Mouse (Mus musculus) lung, postnatal 4 days (tissue): Measurements from ENCODE around the gene Dcun1d4.
"Not testable (repeated sequence)": the region's sequence is repeated elsewhere in the genome, so short reads cannot be mapped to it uniquely, and the experiment has no call there.

Experiments
- DNase-seq, 2 experiments: peaks; one replicate each; pipeline ENCODE4 v3.0.0; 2021

Gene Dcun1d4

DNA sequence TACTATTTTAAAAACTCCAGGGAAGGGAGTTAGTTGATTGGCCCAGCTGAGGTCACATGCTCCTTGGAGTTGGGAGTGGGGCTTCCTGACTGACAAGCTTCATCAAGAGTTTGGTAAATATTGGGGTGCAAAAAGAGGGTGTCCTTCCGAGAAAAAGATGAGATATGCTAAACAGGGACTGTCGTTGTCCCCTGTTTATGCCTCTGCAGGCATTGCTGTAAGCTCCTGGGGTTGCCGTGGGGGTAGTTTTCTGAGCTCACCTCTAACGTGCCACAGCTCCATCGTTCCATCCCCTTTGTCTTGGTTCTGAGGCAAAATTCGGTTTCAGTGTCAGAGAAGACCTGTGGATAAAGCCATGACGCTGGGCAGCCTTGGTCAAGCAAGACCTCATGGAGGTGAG is at the start of gene Dcun1d4:
Gene Dcun1d4 (plus strand): TSS at position 301 of the 400 bp plus-strand sequence.
- DNase-seq = no peak

DNA sequence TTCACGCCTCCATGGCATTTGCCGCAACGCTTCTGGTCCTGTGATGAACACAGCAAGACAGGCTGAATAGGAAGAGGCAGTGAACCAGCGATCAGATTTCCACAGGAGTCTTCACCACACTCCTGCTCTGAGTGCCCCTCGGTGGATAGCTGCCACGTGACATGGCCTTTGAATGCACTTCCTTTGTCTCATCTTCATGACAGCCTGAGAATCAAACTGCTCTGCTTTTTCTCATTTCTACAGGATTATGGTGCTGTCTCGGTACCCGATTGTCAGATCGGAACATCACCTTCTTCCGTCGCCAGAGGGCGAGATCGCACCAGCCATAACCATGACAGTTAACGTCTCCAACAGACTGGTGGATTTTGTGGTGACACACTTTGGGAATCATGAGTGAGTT is 49.2 kb upstream of the Dcun1d4 start:
- peak; percentile 71 to 79 for DNase-seq

DNA sequence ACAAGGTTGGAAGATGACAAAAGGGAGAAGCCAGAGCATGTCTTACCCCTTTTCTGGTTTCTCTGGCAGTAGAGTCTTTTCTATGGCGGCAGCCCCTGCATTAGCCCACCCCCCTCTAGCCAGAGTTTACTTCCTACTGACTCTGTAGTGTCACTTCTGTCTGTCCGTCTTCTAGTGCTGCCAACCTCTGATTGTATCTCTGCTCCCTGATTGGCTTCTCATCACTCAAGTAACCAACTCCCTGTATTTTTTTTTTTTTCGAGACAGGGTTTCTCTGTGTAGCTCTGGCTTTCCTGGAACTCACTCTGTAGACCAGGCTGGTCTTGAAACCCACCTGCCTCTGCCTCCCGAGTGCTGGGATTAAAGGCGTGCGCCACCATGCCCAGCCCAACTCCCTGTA is 48.0 kb upstream of the Dcun1d4 start:
- DNase-seq = no peak

DNA sequence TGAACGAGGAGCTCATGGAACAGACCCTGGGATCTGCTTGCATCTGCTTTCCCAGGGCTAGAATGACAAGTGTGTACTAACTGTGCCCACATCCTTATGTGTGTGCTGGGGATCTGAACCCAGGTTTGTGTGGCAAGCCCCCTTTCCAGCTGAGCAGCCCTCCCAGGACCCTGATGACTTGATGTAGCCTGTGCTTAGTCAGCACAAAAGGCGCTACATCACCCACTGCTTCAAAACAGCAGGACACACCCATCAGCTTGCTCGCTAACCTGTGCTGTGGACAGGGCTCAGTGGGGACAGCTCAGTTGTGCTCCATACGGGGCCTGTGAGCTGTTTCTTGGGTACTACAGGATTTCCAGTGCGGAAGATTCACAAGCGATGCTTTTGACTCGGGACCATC is 46.0 kb upstream of the Dcun1d4 start:
- DNase-seq = no peak

DNA sequence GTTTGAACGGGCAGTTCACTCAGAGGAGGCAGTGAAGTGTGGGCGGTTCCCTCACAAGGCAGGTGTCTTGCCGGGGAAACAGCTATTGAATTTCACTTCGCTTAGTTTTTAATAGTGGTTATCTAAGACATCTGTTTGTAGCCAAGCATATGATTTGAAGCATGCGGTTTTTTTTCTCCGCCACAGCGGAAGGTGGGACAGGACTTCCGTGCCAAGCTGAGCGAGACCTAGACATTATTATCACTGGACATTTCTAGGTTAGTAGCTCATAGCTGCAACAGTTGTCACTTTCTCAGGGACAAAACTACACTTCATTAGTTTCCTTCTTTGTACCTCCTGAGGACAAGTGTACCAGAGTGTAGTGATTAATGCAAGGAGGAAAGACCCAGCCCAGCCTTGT is 38.6 kb upstream of the Dcun1d4 start:
- no peak for DNase-seq

DNA sequence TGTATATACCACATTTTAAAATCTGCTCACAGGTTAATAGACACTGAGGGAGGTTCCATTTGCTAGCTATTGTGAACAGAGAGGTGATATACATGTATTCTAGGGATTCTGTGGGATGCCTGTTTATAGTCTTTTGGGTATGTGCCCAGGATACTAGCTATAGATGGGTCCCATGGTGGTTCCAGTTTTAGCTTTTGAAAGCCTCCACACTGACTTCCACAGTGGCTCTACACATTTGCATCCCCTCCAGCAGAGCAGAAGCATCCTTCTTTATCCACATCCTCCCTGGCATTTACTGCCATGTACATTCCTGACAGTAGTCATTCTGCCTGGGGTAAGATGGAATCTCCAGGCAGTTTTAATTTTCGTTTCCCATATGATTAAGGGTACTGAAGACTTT is 30.5 kb upstream of the Dcun1d4 start:
- DNase-seq = no peak

DNA sequence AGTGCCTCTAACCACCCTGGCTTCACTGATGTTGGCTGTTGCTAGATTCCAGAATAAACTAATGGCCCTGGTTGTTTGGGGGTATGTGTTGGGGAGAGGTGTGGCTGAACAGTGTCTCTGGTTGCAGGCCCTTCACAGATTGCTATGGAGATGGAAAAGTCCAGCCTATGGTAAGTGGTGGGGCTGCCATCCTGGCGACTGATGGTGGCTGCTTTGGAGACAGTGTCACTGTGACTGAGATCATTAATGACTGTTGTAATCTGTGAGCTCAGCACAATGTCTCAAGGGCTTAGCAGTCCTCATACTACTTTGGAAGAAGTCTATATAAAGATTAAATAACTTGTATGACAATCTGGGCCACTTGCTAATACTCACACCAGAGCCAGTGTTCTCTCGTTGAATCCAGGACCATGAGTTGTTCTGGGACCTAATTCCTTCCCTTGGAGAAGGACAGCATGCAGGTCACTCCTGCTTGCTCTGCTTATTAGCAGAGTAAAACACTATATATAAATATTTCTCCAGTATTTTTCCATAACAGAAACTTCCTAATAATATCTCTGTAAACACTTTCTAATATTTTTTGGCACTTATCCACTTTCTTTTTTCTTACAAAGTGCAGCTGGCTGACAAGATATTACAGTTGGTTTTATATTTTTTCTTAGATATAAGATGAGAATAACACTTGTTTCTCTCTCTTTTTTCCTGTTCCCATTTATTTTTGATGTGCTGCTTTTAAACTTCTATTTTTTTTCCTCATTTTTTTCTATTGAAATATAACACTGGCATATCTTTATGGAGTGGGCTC is 26.1 kb upstream of the Dcun1d4 start:
- peak in 1 of 2 experiments; percentile 34 for DNase-seq

DNA sequence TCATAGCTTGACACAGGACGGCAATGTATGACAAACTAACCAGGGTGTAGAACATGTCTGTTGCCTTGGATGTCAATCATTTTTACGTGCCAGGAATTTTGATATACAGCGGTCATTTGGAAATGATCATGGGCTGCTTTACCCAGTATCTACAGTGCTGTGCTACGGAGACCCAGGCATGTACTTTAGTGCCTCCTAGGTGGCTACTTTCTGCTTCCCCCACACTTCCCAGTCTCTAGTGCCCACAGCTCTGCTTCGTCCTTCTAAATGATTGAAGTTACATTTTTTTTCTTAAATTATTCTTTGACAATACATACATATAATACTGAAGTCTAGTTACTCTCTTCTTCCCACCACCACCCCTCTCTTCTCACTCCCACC is 25.5 kb upstream of the Dcun1d4 start:
- DNase-seq = no peak

DNA sequence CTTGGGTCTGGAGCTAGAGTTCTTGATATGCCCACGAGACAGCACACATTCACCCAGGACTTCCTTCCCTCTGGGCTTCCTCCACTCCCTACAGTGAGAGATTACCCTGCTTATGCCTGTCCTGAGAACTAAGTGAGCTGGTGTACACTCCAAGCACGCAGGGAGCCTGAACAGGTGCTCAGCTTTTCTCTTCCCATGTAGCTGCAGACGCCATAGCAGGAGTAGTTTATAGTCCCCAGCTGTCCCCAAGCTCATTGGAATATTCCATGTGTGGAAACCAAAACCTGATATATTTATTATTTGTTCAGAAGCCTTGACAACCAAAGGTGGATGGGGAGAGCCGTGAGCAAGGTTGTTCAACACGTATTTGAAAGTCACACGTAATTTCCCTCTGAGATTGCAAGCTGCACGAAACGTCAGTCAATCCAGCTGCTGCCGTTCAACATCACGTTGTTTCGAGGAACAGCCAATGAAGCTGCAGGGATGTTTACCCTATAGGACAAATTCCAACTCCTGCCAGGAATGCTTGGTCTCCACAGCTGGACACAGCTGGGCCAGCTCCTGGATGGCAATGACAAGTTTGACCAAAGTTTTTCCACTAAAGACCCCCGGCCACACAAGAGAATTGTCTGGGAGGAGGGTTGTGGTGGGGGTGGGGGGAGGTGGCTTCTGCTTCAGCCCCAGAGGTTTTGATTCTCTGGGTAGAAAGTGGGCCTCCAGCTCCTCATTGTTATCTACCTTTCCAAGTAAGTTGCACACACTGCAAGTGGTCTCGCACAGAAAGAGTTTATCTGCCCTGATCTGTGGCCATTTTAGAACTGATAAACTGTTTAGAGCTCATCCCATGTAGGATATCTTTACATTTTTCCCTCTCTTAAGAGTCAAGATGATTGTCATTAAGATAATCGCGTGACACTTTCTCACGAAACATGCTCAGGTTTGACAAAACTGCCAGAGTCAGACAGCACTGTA is 12.1 kb upstream of the Dcun1d4 start:
- peak; percentile 45 to 82 for DNase-seq

DNA sequence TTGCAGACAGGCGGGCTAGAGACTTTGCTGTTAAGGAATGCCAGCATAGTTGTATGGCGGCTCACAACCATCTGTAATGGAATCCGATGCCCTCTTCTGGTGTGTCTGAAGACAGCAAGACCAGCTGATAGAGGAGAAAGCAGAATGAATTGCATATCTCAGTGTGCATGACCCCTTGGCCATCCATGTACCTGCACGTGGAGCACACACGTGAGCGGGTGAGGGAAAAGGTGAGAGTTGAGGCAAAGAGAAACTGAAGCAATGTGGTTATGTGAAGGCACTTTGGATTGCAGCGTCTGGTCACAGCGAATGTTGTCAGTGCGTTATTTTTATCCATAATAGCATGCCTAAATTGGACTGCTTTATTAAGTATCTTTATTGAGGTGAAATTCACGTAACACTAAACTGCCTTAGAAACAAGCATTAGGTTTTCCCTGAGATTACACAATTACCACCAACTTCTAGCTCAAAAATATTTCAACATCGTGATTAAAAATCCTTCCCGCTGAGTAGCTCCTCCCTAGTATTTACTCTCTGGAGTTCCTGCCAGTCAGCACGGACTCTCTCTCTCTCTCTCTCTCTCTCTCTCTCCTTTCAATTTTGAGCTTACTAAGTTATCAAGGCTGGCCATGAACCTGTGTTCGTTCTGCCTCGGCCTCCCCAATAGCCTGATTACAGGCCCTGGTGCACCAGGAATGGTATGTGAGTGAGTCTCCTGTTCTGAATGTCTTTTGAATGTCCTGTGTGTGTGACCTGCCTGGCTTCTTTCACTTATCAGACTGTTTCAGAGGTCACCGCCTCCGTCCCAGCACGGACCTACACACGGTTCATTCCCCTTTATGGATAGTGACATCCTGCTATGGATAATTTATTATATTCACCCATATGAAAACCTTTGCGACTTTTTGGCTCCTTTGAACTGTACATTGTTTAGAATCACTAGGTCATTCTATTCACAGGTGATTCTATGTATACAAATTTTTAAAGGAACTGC is 6.1 kb upstream of the Dcun1d4 start:
- no peak for DNase-seq

DNA sequence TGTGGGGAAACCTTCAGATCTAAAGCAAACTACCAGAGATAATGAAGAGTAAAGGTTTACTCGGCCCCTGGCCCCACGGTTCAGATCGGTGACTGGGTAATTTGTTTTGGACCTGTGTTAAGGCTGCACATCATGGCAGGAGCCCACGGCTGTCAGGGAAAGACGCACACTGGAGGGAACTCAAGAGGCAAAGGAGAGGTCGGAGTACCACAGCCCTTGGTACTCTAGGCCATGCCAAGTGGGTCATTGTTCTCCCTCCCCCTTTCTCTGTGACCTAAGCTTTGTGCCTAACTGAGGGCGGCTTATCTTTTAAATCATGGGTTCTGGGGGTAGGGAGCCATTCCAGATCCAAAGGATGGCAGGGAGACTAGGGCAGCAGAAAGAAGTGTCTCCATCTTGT is 601 bp downstream of the Dcun1d4 start:
- no peak for DNase-seq

DNA sequence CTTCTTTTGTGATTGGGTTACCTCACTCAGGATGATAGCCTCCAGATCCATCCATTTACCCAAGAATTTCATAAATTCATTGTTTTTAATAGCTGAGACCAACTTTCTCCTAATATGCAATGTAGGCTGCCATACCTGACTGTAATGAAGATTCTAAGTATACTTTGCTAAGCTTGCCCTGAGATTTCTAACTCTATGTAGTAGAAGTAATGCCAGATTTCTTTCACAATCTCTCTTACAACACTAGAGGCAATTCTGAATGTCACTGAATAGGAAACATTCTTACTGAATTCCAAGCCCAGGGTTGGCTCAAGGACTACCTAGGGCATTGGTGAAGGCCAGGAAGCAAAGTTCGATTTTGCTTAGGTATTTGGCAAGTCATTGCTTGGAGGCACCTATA is 1.6 kb downstream of the Dcun1d4 start:
- not testable (repeated sequence) for DNase-seq

DNA sequence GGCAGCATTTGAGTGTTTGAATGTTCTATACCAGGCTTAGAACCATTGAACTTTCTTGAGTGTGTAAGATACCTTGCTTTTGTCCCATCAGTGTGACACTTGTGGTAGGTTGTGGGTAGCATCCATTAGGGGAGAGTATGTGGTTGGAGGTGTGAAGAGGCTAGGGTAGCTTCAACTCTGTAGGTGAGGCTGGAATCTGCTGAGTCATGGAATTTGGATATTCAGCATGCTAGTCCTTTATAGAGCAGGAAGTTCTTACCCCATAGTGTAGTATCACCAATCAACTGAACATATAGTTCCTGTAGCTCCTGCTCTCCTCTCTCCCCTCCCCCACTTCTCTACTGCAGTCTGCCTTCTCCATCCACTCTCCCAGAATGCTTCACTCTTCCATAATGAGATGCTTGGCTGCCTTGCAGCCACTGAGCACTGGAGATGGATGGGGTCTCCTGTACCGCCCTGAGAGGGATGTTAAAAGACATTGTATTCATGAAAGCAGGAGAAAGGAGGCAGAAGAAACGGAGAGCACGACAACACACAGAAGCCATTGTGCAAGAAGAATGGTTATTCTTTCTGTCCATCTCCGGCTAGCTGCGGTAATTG is 3.3 kb downstream of the Dcun1d4 start:
- DNase-seq = no peak

DNA sequence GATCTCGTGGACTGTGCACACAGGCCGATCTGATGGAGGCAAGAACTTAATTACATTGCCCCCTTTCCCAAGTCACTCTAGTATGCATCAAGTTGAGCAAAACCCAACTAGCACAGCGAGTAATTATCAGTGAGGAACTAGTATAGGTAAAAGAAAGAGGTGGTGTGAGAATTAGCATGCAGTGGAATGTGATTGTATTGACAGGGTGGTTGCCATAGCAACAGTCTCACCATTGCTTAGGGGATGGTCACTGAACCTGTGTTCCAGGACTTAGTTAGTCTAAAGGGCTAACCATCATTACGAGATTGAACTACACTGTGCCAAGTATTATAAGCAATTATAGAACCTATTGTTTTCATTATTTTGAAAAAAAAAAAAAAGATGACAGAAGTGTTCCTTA is 5.7 kb downstream of the Dcun1d4 start:
- DNase-seq = no peak

DNA sequence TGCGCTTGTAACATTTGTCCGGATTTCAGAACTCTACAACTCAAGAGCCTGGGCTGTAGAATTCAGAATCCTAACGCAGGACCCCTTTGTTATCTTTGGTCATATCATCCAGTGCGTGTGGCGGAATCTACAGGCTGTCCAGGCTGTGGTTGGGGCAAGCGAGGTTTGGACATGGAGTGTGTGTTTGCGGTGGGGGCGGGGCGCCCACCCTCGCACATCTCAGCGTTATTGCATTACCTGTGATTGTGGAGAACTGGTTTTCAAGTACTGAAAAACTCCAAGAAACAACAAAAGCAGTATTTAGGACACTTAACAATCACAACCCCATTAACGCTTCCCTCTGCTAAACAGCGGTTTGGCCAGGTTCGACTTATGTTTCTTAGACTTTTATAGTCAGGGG is 9.1 kb downstream of the Dcun1d4 start:
- DNase-seq = no peak

DNA sequence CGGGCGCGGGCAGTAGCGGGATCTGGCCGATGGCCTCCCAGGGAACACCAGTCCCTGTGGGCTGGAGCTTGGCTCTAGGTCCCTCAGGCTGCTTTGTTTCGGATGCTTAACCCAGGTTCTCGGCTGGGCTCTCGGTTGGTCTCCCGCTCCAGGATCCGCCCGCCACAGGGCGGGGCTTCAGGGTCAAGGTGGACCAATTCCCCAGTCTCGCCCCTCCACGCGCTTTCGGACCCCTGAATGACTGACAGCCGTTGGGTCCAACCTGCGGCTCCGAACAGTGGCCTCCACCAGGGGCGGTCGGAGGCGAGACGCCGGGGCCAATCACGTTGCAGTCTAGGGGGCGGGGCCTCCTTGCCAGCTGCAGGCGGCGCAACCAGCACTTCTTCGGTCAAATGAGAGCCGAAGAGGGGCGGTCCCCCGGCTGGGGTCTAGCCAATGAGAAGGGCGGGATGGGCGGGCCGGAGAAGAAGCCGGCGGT is 9.8 kb downstream of the Dcun1d4 start:
- DNase-seq = peak; percentile 100

DNA sequence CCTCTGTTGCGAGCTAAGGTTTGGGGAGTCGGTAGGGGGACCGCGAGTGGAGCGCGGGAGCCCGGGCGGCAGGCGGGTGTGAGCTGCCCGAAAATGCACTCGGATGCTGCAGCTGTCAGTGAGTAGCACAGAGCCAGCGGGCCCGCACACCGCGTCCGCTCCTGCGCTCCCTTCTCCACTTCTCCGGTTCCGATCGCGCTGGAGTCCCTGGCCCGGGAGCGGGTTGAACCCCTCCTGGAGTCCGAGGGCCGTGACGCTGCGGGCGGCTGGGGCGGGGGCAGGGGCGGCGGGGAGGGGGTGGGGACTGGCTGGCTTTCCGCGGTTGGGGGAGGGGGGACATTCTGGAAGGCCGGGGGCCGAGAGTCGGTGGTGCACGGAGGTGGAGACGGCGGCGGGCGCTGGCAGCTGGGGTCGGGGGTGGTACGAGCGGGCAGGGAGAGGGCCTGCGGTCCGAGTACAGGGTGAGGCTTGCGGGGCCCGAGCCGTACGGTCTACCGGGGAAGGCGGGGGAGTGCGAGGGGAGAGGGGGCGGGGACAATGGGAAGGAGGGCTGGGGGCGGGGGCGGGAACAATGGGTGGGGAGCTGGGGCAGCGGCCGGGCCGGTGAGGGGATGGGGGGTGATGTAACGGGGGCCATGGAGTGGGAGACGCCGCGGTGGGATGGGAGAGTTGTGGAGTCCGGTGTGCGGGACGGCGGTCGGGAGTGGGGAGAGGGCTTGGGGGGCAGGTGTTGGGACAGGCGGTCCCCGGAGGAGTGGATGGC is 10.5 kb downstream of the Dcun1d4 start:
- peak in 1 of 2 experiments; percentile 34 for DNase-seq

DNA sequence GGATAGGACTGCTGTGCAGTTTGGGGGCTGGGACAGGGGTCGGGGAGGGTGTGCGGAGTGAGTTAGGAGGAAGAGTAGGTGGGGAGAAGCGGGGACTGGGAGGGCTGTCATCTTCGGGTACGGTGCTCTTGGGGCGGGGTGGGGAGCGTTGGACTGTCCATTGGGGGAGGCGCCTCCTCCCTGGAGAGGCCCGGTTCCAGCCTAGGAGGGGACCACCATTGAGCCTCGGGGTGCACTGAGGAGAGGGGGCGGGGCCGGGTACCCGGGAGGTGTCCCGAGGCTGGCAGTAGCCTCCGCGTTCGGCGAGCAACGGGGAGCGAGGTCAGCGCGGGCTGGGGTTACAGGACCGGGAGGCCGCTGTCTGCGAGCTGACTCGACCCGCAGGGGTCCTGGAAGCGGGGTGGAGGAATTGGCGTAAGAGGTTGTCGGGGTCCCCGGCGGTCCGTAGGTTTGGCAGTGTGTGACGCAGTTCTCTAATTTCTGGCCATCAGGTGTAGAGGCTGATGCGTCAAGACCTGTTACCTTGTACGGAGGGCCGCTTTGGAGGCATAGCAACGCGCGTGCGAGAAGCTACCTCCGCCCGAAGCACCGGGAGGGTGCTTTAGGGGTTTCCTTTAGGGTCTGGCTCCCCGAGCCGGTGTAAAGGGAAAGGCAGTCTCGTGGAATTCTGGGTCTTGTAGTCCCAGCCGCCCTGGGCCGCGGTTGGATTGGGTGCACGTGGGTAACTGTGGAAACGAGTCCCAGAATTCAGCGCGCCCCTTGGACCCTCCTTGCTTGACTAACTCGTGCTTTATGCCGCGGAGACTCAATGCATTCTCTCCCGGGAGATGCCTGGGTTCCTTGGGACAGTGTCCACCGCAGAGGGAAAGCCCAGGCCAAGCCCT is 11.3 kb downstream of the Dcun1d4 start:
- peak; percentile 87 to 88 for DNase-seq

DNA sequence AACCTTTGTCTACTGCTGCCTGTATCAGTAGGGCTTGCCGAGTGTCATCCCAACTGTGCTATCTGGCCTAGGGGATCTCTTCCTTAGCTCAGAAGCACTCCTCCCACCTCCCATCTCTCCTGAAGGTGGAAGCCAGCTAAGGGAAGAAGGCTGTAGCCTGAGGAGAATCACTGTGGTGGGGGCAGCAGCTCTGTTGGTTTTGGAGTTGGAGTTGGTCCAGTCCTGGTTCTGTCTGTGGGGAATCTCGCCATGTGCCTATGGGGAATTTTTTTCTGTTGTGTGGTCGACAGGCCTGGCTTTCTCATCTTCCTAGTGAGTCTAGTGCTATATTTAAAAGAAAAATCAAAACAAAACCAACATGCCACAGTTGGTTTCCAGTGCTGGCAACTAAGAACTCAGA is 16.6 kb downstream of the Dcun1d4 start:
- no peak for DNase-seq

DNA sequence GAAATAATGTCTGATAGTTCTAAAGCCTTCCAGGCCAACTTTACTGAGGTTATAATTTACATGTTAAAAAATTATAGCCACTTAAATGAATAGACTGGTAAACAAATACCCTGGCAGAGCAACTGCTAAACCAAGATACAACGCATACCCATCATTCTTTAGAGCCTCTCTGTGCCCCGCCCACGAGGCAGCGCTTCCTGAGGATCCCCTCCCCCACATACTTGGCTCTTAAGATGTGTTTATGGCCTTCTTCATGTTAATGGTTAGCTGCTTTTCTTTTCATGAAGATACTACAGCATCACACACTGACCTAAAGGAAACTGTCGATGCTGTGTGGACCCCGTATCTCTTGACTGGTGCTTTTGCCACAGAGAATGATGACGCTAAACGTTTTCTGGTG is 17.8 kb downstream of the Dcun1d4 start:
- peak in 1 of 2 experiments; percentile 48 for DNase-seq
